Mouse (Mus musculus): ENCODE measurements around the gene A230050P20Rik.

- no peak for TF ChIP-seq CTCF (IDR thresholded peaks at IDR 0.05; ENCODE audit: control insufficient read depth, insufficient read depth, insufficient read length)
- TF ChIP-seq FOSL1 (IDR thresholded peaks at IDR 0.05; ENCODE audit: insufficient read depth, low read length, poor library complexity, severe bottlenecking) = no peak
These were observed 804 bp downstream of the A230050P20Rik start for GRCm38 (mm10) chr9:20869246-20869645.

Measured in C2C12 (cell line).